28 mouse cellular contexts compared by ENCODE assay signal in genomic region chr19:40563880-40564645, GRCm38 (mm10). TPM values are rescaled to one million over a fixed set of nuclear protein-coding genes. Genes with fewer than 3 reads are reported as not detected.
DNase-seq lines count a peak whose midpoint lies in the region; ATAC-seq and TF ChIP-seq lines count a peak whose summit lies in the region.
"Had no signal": no experiment of that assay in that cellular context is flagged by ENCODE, and none has a peak within 500 bp of the region (broad histone marks: within the 10 kb centered on the region; RNA-seq: fewer than 3 reads in every experiment).

No protein-coding gene starts in this region.

- H3K4me3 ChIP-seq in forebrain, postnatal 0 days (ENCODE audit: low read depth, low read length): no peak overlapping the region
- no peak overlapping the region for H3K4me3 ChIP-seq in forebrain, embryonic 11.5 days (ENCODE audit: low read depth, low read length)
- H3K4me3 ChIP-seq in heart, embryonic 13.5 days: no peak overlapping the region
- H3K4me3 ChIP-seq in midbrain, embryonic 15.5 days: no peak overlapping the region
- no peak overlapping the region for H3K4me3 ChIP-seq in midbrain, embryonic 16.5 days (ENCODE audit: low read depth, low read length)
- H3K4me3 ChIP-seq: embryonic facial prominence, embryonic 10.5 days; embryonic facial prominence, embryonic 15.5 days; midbrain, embryonic 13.5 days; neural tube, embryonic 15.5 days had no signal

- no peak overlapping the region for H3K27ac ChIP-seq in forebrain, postnatal 0 days (ENCODE audit: low read depth, low read length)
- H3K27ac ChIP-seq in forebrain, embryonic 11.5 days (ENCODE audit: low read depth, low read length): no peak overlapping the region
- H3K27ac ChIP-seq in heart, embryonic 13.5 days (replicated peaks): peak overlapping the region; percentile 40; the same call in 1 of the 2 replicates
- H3K27ac ChIP-seq in midbrain, embryonic 15.5 days: no peak overlapping the region
- H3K27ac ChIP-seq in midbrain, embryonic 16.5 days (ENCODE audit: low read length): no peak overlapping the region
- H3K27ac ChIP-seq: embryonic facial prominence, embryonic 10.5 days; embryonic facial prominence, embryonic 15.5 days; hindbrain, postnatal 0 days; liver, embryonic 14.5 days; macrophage; midbrain, embryonic 13.5 days; neural tube, embryonic 15.5 days had no signal

- no peak overlapping the region for H3K9ac ChIP-seq in forebrain, postnatal 0 days
- H3K9ac ChIP-seq in forebrain, embryonic 11.5 days (ENCODE audit: low read length): no peak overlapping the region
- 0 out of 2 replicates have a peak overlapping the region, but pooled peaks have one; percentile 41 for H3K9ac ChIP-seq in heart, embryonic 13.5 days
- H3K9ac ChIP-seq in midbrain, embryonic 15.5 days: no peak overlapping the region
- no peak overlapping the region for H3K9ac ChIP-seq in midbrain, embryonic 16.5 days (ENCODE audit: low read depth, low read length)
- H3K9ac ChIP-seq: embryonic facial prominence, embryonic 15.5 days; liver, embryonic 14.5 days; midbrain, embryonic 13.5 days; neural tube, embryonic 15.5 days had no signal

- no peaks in the 10 kb centered on the region for H3K4me1 ChIP-seq in forebrain, postnatal 0 days (ENCODE audit: insufficient read depth)
- no peaks in the 10 kb centered on the region for H3K4me1 ChIP-seq in forebrain, embryonic 11.5 days (replicated peaks; ENCODE audit: control insufficient read depth, insufficient read depth, low read length)
- peaks cover 20% of the 10 kb centered on the region for H3K4me1 ChIP-seq in heart, embryonic 13.5 days
- no peaks in the 10 kb centered on the region for H3K4me1 ChIP-seq in midbrain, embryonic 15.5 days
- no peaks in the 10 kb centered on the region for H3K4me1 ChIP-seq in midbrain, embryonic 16.5 days (ENCODE audit: control insufficient read depth, insufficient read depth, low read length)
- H3K4me1 ChIP-seq: embryonic facial prominence, embryonic 10.5 days; embryonic facial prominence, embryonic 15.5 days; midbrain, embryonic 13.5 days; neural tube, embryonic 15.5 days had no signal

- H3K9me3 ChIP-seq in forebrain, postnatal 0 days (ENCODE audit: low read length): no peaks in the 10 kb centered on the region
- no peaks in the 10 kb centered on the region for H3K9me3 ChIP-seq in forebrain, embryonic 11.5 days (ENCODE audit: control insufficient read depth, low read length)
- H3K9me3 ChIP-seq in heart, embryonic 13.5 days: no peaks in the 10 kb centered on the region
- H3K9me3 ChIP-seq in midbrain, embryonic 15.5 days: no peaks in the 10 kb centered on the region
- H3K9me3 ChIP-seq in midbrain, embryonic 16.5 days (replicated peaks; ENCODE audit: control insufficient read depth, low read length, poor library complexity, severe bottlenecking): no peaks in the 10 kb centered on the region
- H3K9me3 ChIP-seq: embryonic facial prominence, embryonic 10.5 days; embryonic facial prominence, embryonic 15.5 days; G1E; midbrain, embryonic 13.5 days; neural tube, embryonic 15.5 days had no signal

- no peak for TF ChIP-seq CTCF in forebrain, postnatal 0 days (IDR thresholded peaks at IDR 0.05; ENCODE audit: low read depth)

- H3K36me3 ChIP-seq in forebrain, postnatal 0 days (ENCODE audit: insufficient read depth): peaks cover 71% of the 10 kb centered on the region
- H3K36me3 ChIP-seq in forebrain, embryonic 11.5 days (ENCODE audit: control insufficient read depth, insufficient read depth, low read length): peaks cover 17% of the 10 kb centered on the region
- peaks cover 74% of the 10 kb centered on the region for H3K36me3 ChIP-seq in heart, embryonic 13.5 days
- peaks cover 61% of the 10 kb centered on the region for H3K36me3 ChIP-seq in midbrain, embryonic 15.5 days (replicated peaks)
- H3K36me3 ChIP-seq in midbrain, embryonic 16.5 days (ENCODE audit: control insufficient read depth, insufficient read depth, low read length): peaks cover 49% of the 10 kb centered on the region

- no peaks in the 10 kb centered on the region for H3K27me3 ChIP-seq in forebrain, postnatal 0 days (ENCODE audit: insufficient read depth, low read length)
- no peaks in the 10 kb centered on the region for H3K27me3 ChIP-seq in forebrain, embryonic 11.5 days (ENCODE audit: control insufficient read depth, insufficient read depth, low read length)
- H3K27me3 ChIP-seq in heart, embryonic 13.5 days (replicated peaks): no peaks in the 10 kb centered on the region
- no peaks in the 10 kb centered on the region for H3K27me3 ChIP-seq in midbrain, embryonic 15.5 days (replicated peaks)
- H3K27me3 ChIP-seq in midbrain, embryonic 16.5 days (ENCODE audit: control insufficient read depth, insufficient read depth, low read depth, low read length): no peaks in the 10 kb centered on the region
- H3K27me3 ChIP-seq: embryonic facial prominence, embryonic 15.5 days; midbrain, embryonic 13.5 days; neural tube, embryonic 15.5 days had no signal

- no peak overlapping the region for H3K4me2 ChIP-seq in forebrain, postnatal 0 days (ENCODE audit: low read depth)
- no peak overlapping the region for H3K4me2 ChIP-seq in forebrain, embryonic 11.5 days (ENCODE audit: low read depth, low read length, severe bottlenecking)
- H3K4me2 ChIP-seq in heart, embryonic 13.5 days: no peak overlapping the region
- H3K4me2 ChIP-seq in midbrain, embryonic 15.5 days: no peak overlapping the region
- no peak overlapping the region for H3K4me2 ChIP-seq in midbrain, embryonic 16.5 days (ENCODE audit: low read length)
- H3K4me2 ChIP-seq: embryonic facial prominence, embryonic 15.5 days; midbrain, embryonic 13.5 days; neural tube, embryonic 15.5 days had no signal

- no peak for DNase-seq in forebrain, postnatal 0 days
- DNase-seq in forebrain, embryonic 11.5 days (ENCODE audit: low spot score): no peak
- no peak for DNase-seq in heart, postnatal 10 days
- DNase-seq in urinary bladder, adult 2 months (ENCODE audit: low spot score): no peak
- DNase-seq: adrenal gland, adult 8-10 months; cerebellum, adult 8-10 months; cerebellum, postnatal 25 days; kidney, adult 11 months; kidney, postnatal 14 days; layer of hippocampus, adult 9-11 months; liver; lung, adult 2 months; lung, postnatal 10 days; retina, postnatal 1 day; right cerebral cortex, postnatal 14 days; thymus, postnatal 4 days had no signal

- intact Hi-C loops in heart, postnatal 10 days (cut with DNase I): no loop called here

- WGBS in forebrain, postnatal 0 days: 87% methylated on average over 10 of the region's 10 CpGs
- WGBS in forebrain, embryonic 11.5 days: 90% methylated on average over 10 of the region's 10 CpGs
- WGBS in heart, embryonic 13.5 days: 57% methylated on average over 10 of the region's 10 CpGs
- WGBS in midbrain, embryonic 15.5 days: 80% methylated on average over 10 of the region's 10 CpGs
- WGBS in midbrain, embryonic 16.5 days: 86% methylated on average over 10 of the region's 10 CpGs

- peak; percentile 32; the same call in 1 of the 2 replicates for ATAC-seq in forebrain, postnatal 0 days
- ATAC-seq in forebrain, embryonic 11.5 days (replicated peaks; ENCODE audit: low FRiP score): no peak
- ATAC-seq in heart, embryonic 13.5 days (ENCODE audit: extremely low read depth, insufficient number of reproducible peaks, low FRiP score, low TSS enrichment): no peak
- 0 out of 2 replicates have a peak, but pooled peaks have one; percentile 50 for ATAC-seq in midbrain, embryonic 15.5 days (replicated peaks)
- ATAC-seq in midbrain, embryonic 16.5 days: no peak; the same call in 1 of the 2 replicates
- ATAC-seq: forebrain, embryonic 14.5 days; hindbrain, postnatal 0 days; midbrain, embryonic 13.5 days had no signal

RNA-seq across cellular contexts. Expression of gene Aldh18a1, which starts 24.2 kb away (rescaled TPM):
- 57.0 and 72.5 TPM in 2 replicates for total RNA-seq in forebrain, postnatal 0 days (2014; rRNA removed)
- polyA plus RNA-seq in forebrain, postnatal 0 days (2015; fragmentation: Nextera tagmentation; extraction: Ambion mirVana): 32.6 and 37.9 TPM in 2 replicates
- polyA plus RNA-seq in forebrain, embryonic 11.5 days (2014; fragmentation: Nextera tagmentation; extraction: Ambion mirVana): 109 and 112 TPM in 2 replicates
- 40.7 and 42.0 TPM in 2 replicates for polyA plus RNA-seq in heart, embryonic 13.5 days (2015; fragmentation: Nextera tagmentation; extraction: Ambion mirVana)
- total RNA-seq in heart, postnatal 10 days (2021): 10 to 100 TPM; 15.6 to 19.6 TPM
- polyA plus RNA-seq in midbrain, embryonic 15.5 days (2015; fragmentation: Nextera tagmentation; extraction: Ambion mirVana): 60.5 and 63.8 TPM in 2 replicates
- polyA plus RNA-seq in midbrain, embryonic 16.5 days (2015; fragmentation: Nextera tagmentation; extraction: Ambion mirVana): 58.4 and 59.2 TPM in 2 replicates
- 103 and 115 TPM in 2 replicates for polyA plus RNA-seq in urinary bladder, adult 2 months (2012; rRNA removed)

RNA-seq across cellular contexts. Expression of gene Tctn3, which starts 48.0 kb away (rescaled TPM):
- 25.6 and 28.0 TPM in 2 replicates for total RNA-seq in forebrain, postnatal 0 days (2014; rRNA removed)
- polyA plus RNA-seq in forebrain, postnatal 0 days (2015; fragmentation: Nextera tagmentation; extraction: Ambion mirVana): 12.3 and 15.1 TPM in 2 replicates
- polyA plus RNA-seq in forebrain, embryonic 11.5 days (2014; fragmentation: Nextera tagmentation; extraction: Ambion mirVana): 15.1 and 16.6 TPM in 2 replicates
- polyA plus RNA-seq in heart, embryonic 13.5 days (2015; fragmentation: Nextera tagmentation; extraction: Ambion mirVana): 8.1 and 9.6 TPM in 2 replicates
- total RNA-seq in heart, postnatal 10 days (2021): 1 to 10 TPM; 8.9 to 9.3 TPM
- 15.5 and 15.6 TPM in 2 replicates for polyA plus RNA-seq in midbrain, embryonic 15.5 days (2015; fragmentation: Nextera tagmentation; extraction: Ambion mirVana)
- 16.8 and 17.7 TPM in 2 replicates for polyA plus RNA-seq in midbrain, embryonic 16.5 days (2015; fragmentation: Nextera tagmentation; extraction: Ambion mirVana)
- 10.4 and 10.6 TPM in 2 replicates for polyA plus RNA-seq in urinary bladder, adult 2 months (2012; rRNA removed)

RNA-seq across cellular contexts. Expression of gene Entpd1, which starts 48.1 kb away (rescaled TPM):
- 6.3 and 12.5 TPM in 2 replicates for total RNA-seq in forebrain, postnatal 0 days (2014; rRNA removed)
- 5.1 and 6.1 TPM in 2 replicates for polyA plus RNA-seq in forebrain, postnatal 0 days (2015; fragmentation: Nextera tagmentation; extraction: Ambion mirVana)
- 7.8 and 9.3 TPM in 2 replicates for polyA plus RNA-seq in forebrain, embryonic 11.5 days (2014; fragmentation: Nextera tagmentation; extraction: Ambion mirVana)
- polyA plus RNA-seq in heart, embryonic 13.5 days (2015; fragmentation: Nextera tagmentation; extraction: Ambion mirVana): 8.0 and 9.2 TPM in 2 replicates
- 10 to 100 TPM; 33.4 to 42.2 TPM for total RNA-seq in heart, postnatal 10 days (2021)
- polyA plus RNA-seq in midbrain, embryonic 15.5 days (2015; fragmentation: Nextera tagmentation; extraction: Ambion mirVana): 8.8 and 9.5 TPM in 2 replicates
- polyA plus RNA-seq in midbrain, embryonic 16.5 days (2015; fragmentation: Nextera tagmentation; extraction: Ambion mirVana): 8.2 and 8.6 TPM in 2 replicates
- 82.5 and 102 TPM in 2 replicates for polyA plus RNA-seq in urinary bladder, adult 2 months (2012; rRNA removed)
- polyA plus RNA-seq: G1E had no signal

RNA-seq across cellular contexts. Expression of gene Sorbs1, which starts 50.5 kb away (rescaled TPM):
- total RNA-seq in forebrain, postnatal 0 days (2014; rRNA removed): 51.8 and 54.4 TPM in 2 replicates
- 46.8 and 74.9 TPM in 2 replicates for polyA plus RNA-seq in forebrain, postnatal 0 days (2015; fragmentation: Nextera tagmentation; extraction: Ambion mirVana)
- polyA plus RNA-seq in forebrain, embryonic 11.5 days (2014; fragmentation: Nextera tagmentation; extraction: Ambion mirVana): 62.3 and 66.0 TPM in 2 replicates
- 65.4 and 74.3 TPM in 2 replicates for polyA plus RNA-seq in heart, embryonic 13.5 days (2015; fragmentation: Nextera tagmentation; extraction: Ambion mirVana)
- total RNA-seq in heart, postnatal 10 days (2021): 100 to 1,000 TPM; 355 to 547 TPM
- 93.9 and 94.3 TPM in 2 replicates for polyA plus RNA-seq in midbrain, embryonic 15.5 days (2015; fragmentation: Nextera tagmentation; extraction: Ambion mirVana)
- polyA plus RNA-seq in midbrain, embryonic 16.5 days (2015; fragmentation: Nextera tagmentation; extraction: Ambion mirVana): 83.3 and 84.6 TPM in 2 replicates
- polyA plus RNA-seq in urinary bladder, adult 2 months (2012; rRNA removed): 313 and 368 TPM in 2 replicates

Comparison
In these comparisons a context has a peak if more than half of its experiments do, and no peak if none do; other contexts are left out.
1. ATAC-seq: peak in forebrain, postnatal 0 days (single experiment) and midbrain, embryonic 15.5 days (single experiment); none in forebrain, embryonic 11.5 days (single experiment), heart, embryonic 13.5 days (single experiment) and midbrain, embryonic 16.5 days (single experiment).